Mouse (Mus musculus): Measurements from ENCODE around the gene Lgals4. TPM values are rescaled to one million over a fixed set of nuclear protein-coding genes. Genes with fewer than 3 reads are reported as not detected.
"Not testable (repeated sequence)": the region's sequence is repeated elsewhere in the genome, so short reads cannot be mapped to it uniquely, and the experiment has no call there.

Lgals4 gene
- polyA plus RNA-seq, 1 experiment from 2014 or later: 1.9 TPM

- H3K9me3 ChIP-seq (replicated peaks; ENCODE audit: control insufficient read depth, low read length): no peaks in the 10 kb centered on the region
- no peak overlapping the region for H3K9ac ChIP-seq (replicated peaks; ENCODE audit: low read length)
- H3K36me3 ChIP-seq (replicated peaks; ENCODE audit: control insufficient read depth, insufficient read depth, low read depth, low read length): no peaks in the 10 kb centered on the region
- H3K27me3 ChIP-seq (ENCODE audit: control insufficient read depth, insufficient read depth, low read length): no peaks in the 10 kb centered on the region
- H3K4me3 ChIP-seq (ENCODE audit: low read depth, low read length): no peak overlapping the region
- ATAC-seq (replicated peaks; ENCODE audit: insufficient number of reproducible peaks, low FRiP score, low TSS enrichment, low read depth): no peak
- no peak for DNase-seq (ENCODE audit: low spot score)
- H3K4me2 ChIP-seq (ENCODE audit: low read depth, low read length): no peak overlapping the region
- WGBS: 81% methylated on average over 4 of the region's 4 CpGs
- H3K27ac ChIP-seq (replicated peaks; ENCODE audit: low read depth, low read length): no peak overlapping the region
- no peaks in the 10 kb centered on the region for H3K4me1 ChIP-seq (ENCODE audit: control insufficient read depth, insufficient read depth, low read length)
These were observed 44.2 kb downstream of the Lgals4 start for GRCm38 (mm10) chr7:28877856-28878255.

GRCm38 (mm10) chr7:28879606-28880005 is 46.0 kb downstream of the Lgals4 start:
- H3K27ac ChIP-seq (replicated peaks; ENCODE audit: low read depth, low read length): no peak overlapping the region
- no peaks in the 10 kb centered on the region for H3K4me1 ChIP-seq (ENCODE audit: control insufficient read depth, insufficient read depth, low read length)
- H3K36me3 ChIP-seq (replicated peaks; ENCODE audit: control insufficient read depth, insufficient read depth, low read depth, low read length): no peaks in the 10 kb centered on the region
- H3K4me3 ChIP-seq (ENCODE audit: low read depth, low read length): no peak overlapping the region
- H3K4me2 ChIP-seq (ENCODE audit: low read depth, low read length): no peak overlapping the region
- ATAC-seq (replicated peaks; ENCODE audit: insufficient number of reproducible peaks, low FRiP score, low TSS enrichment, low read depth): no peak
- no peak for DNase-seq (ENCODE audit: low spot score)
- H3K9me3 ChIP-seq (replicated peaks; ENCODE audit: control insufficient read depth, low read length): no peaks in the 10 kb centered on the region
- H3K9ac ChIP-seq (replicated peaks; ENCODE audit: low read length): no peak overlapping the region
- no peaks in the 10 kb centered on the region for H3K27me3 ChIP-seq (ENCODE audit: control insufficient read depth, insufficient read depth, low read length)
- WGBS: 79% methylated on average over 7 of the region's 7 CpGs

DNA sequence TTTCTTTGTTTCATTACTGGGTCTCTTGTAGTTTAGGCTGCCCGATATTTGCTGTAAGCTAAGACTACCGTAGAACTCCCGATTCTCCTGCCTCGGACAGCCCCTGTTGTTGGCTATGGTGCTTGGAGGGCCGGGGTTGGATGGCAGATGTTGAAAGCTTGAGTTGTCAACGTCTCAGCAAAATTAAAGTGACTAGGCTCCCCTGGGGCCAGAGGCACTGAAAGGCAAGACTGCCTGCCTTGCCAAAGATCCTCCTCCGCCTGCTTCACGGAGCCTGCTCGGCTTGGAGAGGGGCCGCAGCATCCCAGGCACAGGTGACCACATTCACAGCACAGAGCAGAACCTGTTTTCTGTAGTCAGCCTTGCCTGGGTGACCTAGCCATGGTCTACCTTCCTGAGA is 46.9 kb downstream of the Lgals4 start:
- H3K9ac ChIP-seq (replicated peaks; ENCODE audit: low read length): no peak overlapping the region
- ATAC-seq (replicated peaks; ENCODE audit: insufficient number of reproducible peaks, low FRiP score, low TSS enrichment, low read depth) (no peak), DNase-seq (ENCODE audit: low spot score) (no peak)
- H3K36me3 ChIP-seq (replicated peaks; ENCODE audit: control insufficient read depth, insufficient read depth, low read depth, low read length): no peaks in the 10 kb centered on the region
- no peaks in the 10 kb centered on the region for H3K4me1 ChIP-seq (ENCODE audit: control insufficient read depth, insufficient read depth, low read length)
- 62% methylated on average over 10 of the region's 10 CpGs for WGBS
- no peaks in the 10 kb centered on the region for H3K9me3 ChIP-seq (replicated peaks; ENCODE audit: control insufficient read depth, low read length)
- H3K4me3 ChIP-seq (ENCODE audit: low read depth, low read length): no peak overlapping the region
- no peak overlapping the region for H3K4me2 ChIP-seq (ENCODE audit: low read depth, low read length)
- H3K27me3 ChIP-seq (ENCODE audit: control insufficient read depth, insufficient read depth, low read length): no peaks in the 10 kb centered on the region
- no peak overlapping the region for H3K27ac ChIP-seq (replicated peaks; ENCODE audit: low read depth, low read length)

DNA sequence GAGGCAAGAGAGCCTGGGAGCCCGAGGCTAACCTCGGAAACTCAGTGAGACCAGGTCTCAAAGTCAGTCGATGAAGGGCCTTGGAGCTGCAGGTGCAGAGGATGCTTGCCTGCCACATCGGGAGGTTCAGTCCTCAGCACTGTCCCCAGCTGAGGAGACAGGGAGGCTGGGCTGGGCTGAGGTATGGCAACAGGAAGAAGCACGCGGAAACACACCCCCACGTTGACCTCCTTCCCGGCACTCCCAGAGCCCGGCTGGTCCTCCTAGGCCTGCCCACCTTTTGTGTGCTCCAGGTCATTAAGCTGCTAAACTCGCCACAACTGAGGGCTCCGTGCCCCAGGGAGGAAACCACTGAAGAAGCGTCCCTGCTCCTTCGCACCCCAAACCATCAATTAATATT is 47.5 kb downstream of the Lgals4 start, which contains the start of gene Capn12:
Gene Capn12 (plus strand): TSS at position 224 of the 400 bp plus-strand sequence.
- Histone ChIP-seq H3K27ac (replicated peaks; ENCODE audit: low read depth, low read length) (no peak within 1 kb of the TSS), H3K9me3 (replicated peaks; ENCODE audit: control insufficient read depth, low read length) (no peaks in the 10 kb centered on the region), H3K9ac (replicated peaks; ENCODE audit: low read length) (no peak within 1 kb of the TSS), H3K4me2 (ENCODE audit: low read depth, low read length) (no peak within 1 kb of the TSS), H3K4me3 (ENCODE audit: low read depth, low read length) (no peak within 1 kb of the TSS), H3K36me3 (replicated peaks; ENCODE audit: control insufficient read depth, insufficient read depth, low read depth, low read length) (no peaks in the 10 kb centered on the region), H3K4me1 (ENCODE audit: control insufficient read depth, insufficient read depth, low read length) (no peaks in the 10 kb centered on the region), H3K27me3 (ENCODE audit: control insufficient read depth, insufficient read depth, low read length) (no peaks in the 10 kb centered on the region)
- ATAC-seq (replicated peaks; ENCODE audit: insufficient number of reproducible peaks, low FRiP score, low TSS enrichment, low read depth): no peak
- no peak for DNase-seq (ENCODE audit: low spot score)
- 39% methylated on average over 13 of the region's 13 CpGs for WGBS

GRCm38 (mm10) chr7:28883039-28883438 is 49.4 kb downstream of the Lgals4 start:
- no peak overlapping the region for H3K4me2 ChIP-seq (ENCODE audit: low read depth, low read length)
- H3K27me3 ChIP-seq (ENCODE audit: control insufficient read depth, insufficient read depth, low read length): peaks cover 9% of the 10 kb centered on the region
- no peaks in the 10 kb centered on the region for H3K36me3 ChIP-seq (replicated peaks; ENCODE audit: control insufficient read depth, insufficient read depth, low read depth, low read length)
- H3K27ac ChIP-seq (replicated peaks; ENCODE audit: low read depth, low read length): no peak overlapping the region
- H3K9ac ChIP-seq (replicated peaks; ENCODE audit: low read length): no peak overlapping the region
- H3K4me3 ChIP-seq (ENCODE audit: low read depth, low read length): no peak overlapping the region
- no peaks in the 10 kb centered on the region for H3K9me3 ChIP-seq (replicated peaks; ENCODE audit: control insufficient read depth, low read length)
- DNase-seq (ENCODE audit: low spot score) (no peak), ATAC-seq (replicated peaks; ENCODE audit: insufficient number of reproducible peaks, low FRiP score, low TSS enrichment, low read depth) (no peak)
- whole genome bisulfite sequencing: 86% methylated on average over 11 of the region's 11 CpGs
- no peaks in the 10 kb centered on the region for H3K4me1 ChIP-seq (ENCODE audit: control insufficient read depth, insufficient read depth, low read length)

DNA sequence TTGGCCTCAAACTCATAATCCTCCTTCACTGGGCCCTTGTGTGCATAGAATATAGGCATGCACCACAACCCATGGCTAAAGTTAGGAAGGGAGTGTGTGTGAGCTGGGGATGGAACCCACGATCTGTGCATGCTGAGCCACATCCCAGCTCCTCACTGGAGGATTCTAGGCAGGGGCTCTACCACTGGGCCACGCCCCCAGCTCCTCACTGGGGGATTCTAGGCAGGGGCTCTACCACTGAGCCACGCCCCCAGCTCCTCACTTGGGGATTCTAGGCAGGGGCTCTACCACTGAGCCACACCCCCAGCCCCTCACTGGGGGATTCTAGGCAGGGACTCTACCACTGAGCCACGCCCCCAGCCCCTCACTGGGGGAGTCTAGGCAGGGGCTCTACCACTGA is 50.0 kb downstream of the Lgals4 start:
- not testable (repeated sequence) for H3K4me2 ChIP-seq (ENCODE audit: low read depth, low read length); H3K36me3 ChIP-seq (replicated peaks; ENCODE audit: control insufficient read depth, insufficient read depth, low read depth, low read length); ATAC-seq (replicated peaks; ENCODE audit: insufficient number of reproducible peaks, low FRiP score, low TSS enrichment, low read depth); H3K9ac ChIP-seq (replicated peaks; ENCODE audit: low read length); H3K27ac ChIP-seq (replicated peaks; ENCODE audit: low read depth, low read length); DNase-seq (ENCODE audit: low spot score); H3K4me3 ChIP-seq (ENCODE audit: low read depth, low read length); H3K4me1 ChIP-seq (ENCODE audit: control insufficient read depth, insufficient read depth, low read length); H3K9me3 ChIP-seq (replicated peaks; ENCODE audit: control insufficient read depth, low read length)
- H3K27me3 ChIP-seq (ENCODE audit: control insufficient read depth, insufficient read depth, low read length): peaks cover 15% of the 10 kb centered on the region
- WGBS: 79% methylated on average over 4 of the region's 4 CpGs

DNA sequence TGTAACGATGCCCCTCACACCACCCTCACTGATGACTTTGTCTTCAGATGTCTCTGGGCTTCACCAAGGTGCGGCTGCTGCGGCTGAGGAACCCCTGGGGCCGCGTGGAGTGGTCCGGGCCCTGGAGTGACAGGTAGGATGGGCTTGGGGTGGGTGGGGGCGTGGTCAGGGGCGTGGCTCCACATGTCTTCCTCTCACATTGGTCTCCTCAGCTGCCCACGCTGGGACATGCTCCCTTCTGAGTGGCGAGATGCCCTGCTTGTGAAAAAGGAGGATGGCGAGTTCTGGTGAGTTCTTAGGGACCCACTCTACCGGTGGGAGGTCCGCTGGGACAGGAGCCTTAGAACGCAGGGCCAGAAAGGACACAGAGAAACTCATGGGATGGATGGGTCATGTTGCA is 52.8 kb downstream of the Lgals4 start:
- Histone ChIP-seq H3K27ac (replicated peaks; ENCODE audit: low read depth, low read length) (no peak overlapping the region), H3K27me3 (ENCODE audit: control insufficient read depth, insufficient read depth, low read length) (peaks cover 31% of the 10 kb centered on the region), H3K4me1 (ENCODE audit: control insufficient read depth, insufficient read depth, low read length) (no peaks in the 10 kb centered on the region; the same call in 1 of the 2 replicates), H3K4me3 (ENCODE audit: low read depth, low read length) (no peak overlapping the region), H3K36me3 (replicated peaks; ENCODE audit: control insufficient read depth, insufficient read depth, low read depth, low read length) (no peaks in the 10 kb centered on the region), H3K4me2 (ENCODE audit: low read depth, low read length) (no peak overlapping the region), H3K9ac (replicated peaks; ENCODE audit: low read length) (no peak overlapping the region), H3K9me3 (replicated peaks; ENCODE audit: control insufficient read depth, low read length) (no peaks in the 10 kb centered on the region)
- 22% methylated on average over 14 of the region's 14 CpGs for WGBS
- no peak for ATAC-seq (replicated peaks; ENCODE audit: insufficient number of reproducible peaks, low FRiP score, low TSS enrichment, low read depth)
- no peak for DNase-seq (ENCODE audit: low spot score)

DNA sequence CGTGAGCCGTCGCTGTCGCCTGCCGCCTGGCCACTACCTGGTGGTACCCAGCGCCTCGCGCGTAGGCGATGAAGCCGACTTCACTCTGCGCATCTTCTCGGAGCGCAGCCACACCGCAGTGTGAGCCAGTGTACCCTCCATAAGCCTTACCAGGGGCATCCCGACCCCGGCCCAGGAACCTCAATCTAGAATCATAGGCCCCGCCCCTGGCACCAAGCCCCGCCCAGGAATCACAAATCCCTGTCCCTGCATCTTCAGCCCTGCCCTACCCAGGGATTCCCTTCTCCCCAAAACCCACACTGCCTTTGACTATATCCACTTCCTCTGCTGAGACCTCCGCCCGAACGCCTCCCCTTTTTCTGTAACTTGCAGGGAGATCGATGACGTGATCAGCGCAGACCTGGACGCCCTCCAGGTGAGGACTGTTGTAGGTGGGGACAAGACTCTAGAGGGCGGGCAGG is 55.1 kb downstream of the Lgals4 start:
- DNase-seq (ENCODE audit: low spot score) (no peak), ATAC-seq (replicated peaks; ENCODE audit: insufficient number of reproducible peaks, low FRiP score, low TSS enrichment, low read depth) (0 out of 2 replicates have a peak, but pooled peaks have one; percentile 19)
- peak overlapping the region; percentile 32 for H3K9ac ChIP-seq (replicated peaks; ENCODE audit: low read length)
- H3K27ac ChIP-seq (replicated peaks; ENCODE audit: low read depth, low read length): no peak overlapping the region
- H3K9me3 ChIP-seq (replicated peaks; ENCODE audit: control insufficient read depth, low read length): no peaks in the 10 kb centered on the region
- peaks cover 31% of the 10 kb centered on the region for H3K27me3 ChIP-seq (ENCODE audit: control insufficient read depth, insufficient read depth, low read length)
- peaks cover 5% of the 10 kb centered on the region for H3K36me3 ChIP-seq (replicated peaks; ENCODE audit: control insufficient read depth, insufficient read depth, low read depth, low read length)
- peak overlapping the region; percentile 62 for H3K4me2 ChIP-seq (ENCODE audit: low read depth, low read length)
- no peaks in the 10 kb centered on the region; the same call in 1 of the 2 replicates for H3K4me1 ChIP-seq (ENCODE audit: control insufficient read depth, insufficient read depth, low read length)
- H3K4me3 ChIP-seq (ENCODE audit: low read depth, low read length): peak overlapping the region; percentile 27
- 3% methylated on average over 27 of the region's 27 CpGs for WGBS
